Mouse (Mus musculus): ENCODE measurements at regions not wholly inside any gene's neighbourhood (a gene's known extent, or its start where the extent isn't known, plus 50 kb on each side); places are given as distances from the start of the nearest gene placed in this dataset.

- no peak for TF ChIP-seq CTCF (IDR thresholded peaks at IDR 0.05; ENCODE audit: low read depth, low read length)
- no peak for TF ChIP-seq POLR2A (IDR thresholded peaks at IDR 0.05; ENCODE audit: borderline replicate concordance, low read depth, low read length)
Observed at GRCm38 (mm10) chr14:64524641-64525040, 420.6 kb downstream of the Prss52 start.

All from bone marrow macrophage, adult 2 months (primary cell).